Mouse (Mus musculus) cerebellum, adult 11 months (tissue): ENCODE results near the gene Prkar1a.

Experiments used
- DNase-seq: peaks from one replicate; pipeline ENCODE4 v3.0.0; 2022

Gene Prkar1a

DNA sequence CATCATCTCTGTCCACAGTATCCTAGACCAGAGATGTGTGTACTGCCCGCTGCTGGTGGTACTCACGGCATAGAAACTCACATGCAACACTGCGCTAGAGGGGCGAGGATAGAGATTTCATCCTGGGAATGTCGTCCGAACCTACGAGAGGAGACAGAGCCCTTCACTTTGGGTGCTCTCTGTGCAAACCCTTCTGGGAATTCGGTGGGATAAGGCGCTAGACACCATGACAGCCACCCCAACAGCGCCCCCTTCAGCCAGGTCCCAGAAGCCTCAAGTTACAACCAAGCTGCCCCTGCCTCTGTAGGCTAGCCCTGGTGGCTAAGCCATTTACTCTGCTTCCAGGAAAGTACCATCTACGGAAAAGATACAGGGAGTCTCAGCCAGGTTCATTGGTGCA is 25.3 kb downstream of the Prkar1a start:
- DNase-seq = no peak

DNA sequence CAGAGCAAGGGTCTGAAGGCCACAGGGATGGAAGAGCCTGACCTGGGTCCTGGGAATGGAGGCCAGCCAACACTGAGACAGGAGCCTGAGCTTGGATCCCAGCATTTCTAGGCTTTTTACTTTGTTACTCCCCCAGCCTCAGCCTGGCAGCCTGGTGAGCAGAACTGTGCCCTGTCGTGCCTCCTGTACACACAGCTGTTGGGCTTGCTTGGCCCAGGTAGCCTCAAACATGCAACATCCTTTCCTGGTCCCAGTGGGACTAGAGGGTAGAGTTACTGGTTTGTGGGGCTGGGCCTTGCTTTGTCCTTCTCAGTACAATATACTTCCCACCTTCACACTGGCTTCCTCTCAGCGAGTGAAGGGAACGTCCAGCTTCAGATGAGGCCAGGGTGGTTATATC is 26.0 kb downstream of the Prkar1a start:
- no peak for DNase-seq

DNA sequence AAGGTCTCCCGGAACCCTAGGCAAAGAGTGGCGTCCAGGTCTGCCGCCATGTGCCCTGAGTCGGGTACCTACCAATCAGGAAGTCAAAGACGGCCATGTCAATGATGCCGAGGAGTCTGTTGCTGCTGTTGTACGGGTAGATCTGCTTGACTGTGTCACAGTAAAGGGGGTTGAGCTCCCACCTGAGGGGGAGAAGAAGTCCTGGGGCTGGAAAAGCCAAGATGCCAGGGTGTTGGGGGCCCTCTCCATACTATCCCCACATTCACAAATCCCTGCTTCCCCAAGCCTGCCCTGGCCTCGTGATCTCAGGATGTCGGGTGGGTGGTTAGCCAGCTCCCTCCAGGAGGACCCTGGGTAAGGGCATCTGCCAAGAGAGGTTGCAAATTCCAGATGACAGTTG is 26.6 kb downstream of the Prkar1a start:
- no peak for DNase-seq

DNA sequence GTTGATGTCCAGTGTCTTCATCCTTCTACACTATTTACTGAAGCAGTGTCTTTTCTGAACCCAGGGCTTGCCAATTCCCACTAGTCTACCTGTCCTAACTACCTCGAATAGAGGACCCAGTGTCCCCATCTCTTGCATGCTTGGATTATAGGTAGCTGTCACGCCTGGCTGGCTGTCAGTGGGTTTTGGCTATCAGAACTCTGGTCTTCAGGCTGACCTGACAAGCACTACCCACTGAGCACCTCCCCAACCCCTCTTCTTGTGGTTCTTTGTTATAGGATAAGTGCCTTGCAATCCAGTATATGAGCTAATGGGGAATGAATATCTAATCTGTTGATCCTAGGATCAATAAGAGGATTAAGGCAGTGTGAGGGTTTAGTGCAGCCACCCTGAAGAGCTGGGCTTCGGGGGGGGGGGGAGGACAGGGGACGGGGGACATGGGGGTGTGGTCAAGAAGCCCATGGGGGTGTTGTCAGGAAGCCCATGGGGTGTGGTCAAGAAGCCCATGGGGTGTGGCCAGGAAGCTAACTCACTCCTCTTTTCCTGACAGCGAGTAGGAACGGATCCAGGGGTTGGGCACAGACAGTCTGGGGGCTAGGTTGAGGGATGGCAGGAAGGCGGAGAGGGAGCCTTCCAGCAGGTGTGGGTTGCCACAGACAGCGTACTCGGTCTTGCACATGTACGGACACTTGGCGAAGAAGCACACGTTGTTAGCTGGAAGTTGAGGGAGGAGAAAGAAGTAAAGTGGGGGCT is 27.6 kb downstream of the Prkar1a start:
- DNase-seq = no peak

DNA sequence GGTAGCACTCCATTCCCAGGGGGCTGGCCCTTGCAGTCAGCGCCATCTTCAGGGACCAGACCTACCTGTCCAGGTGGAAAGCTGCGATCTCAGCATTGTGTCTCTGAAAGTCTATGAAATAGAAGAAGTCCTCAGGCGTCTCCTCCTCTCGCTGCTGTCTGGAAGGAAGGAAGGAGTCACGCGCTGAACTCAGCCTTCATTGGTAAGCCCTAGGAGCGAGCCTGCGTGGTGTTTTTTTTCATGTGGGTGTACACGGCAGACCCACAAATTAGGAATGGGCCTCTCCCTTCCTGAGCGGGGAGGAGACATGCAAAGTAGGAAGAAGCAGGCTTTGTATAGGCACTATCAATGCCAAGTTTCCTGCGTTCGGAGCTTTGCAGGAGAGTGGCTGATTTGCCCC is 29.1 kb downstream of the Prkar1a start:
- DNase-seq = no peak

DNA sequence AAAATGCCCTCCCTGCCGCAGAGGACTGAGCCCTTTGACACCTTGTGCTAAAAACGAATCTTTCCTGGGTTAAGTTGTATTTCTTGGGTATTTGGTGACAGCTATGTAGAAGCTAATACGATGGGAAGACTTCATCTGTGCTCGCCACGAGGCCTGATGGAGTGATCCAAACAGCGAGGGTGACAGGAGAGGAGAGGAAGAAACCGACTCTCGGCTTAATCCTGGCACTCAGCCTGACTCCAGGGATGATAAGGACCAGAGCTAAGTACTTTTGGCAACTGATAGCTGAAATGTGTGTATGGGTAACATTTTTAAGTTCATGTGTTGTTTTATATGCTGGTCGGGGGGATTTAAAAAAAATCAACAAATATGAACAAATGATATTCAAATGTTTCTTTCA is 31.7 kb downstream of the Prkar1a start:
- no peak for DNase-seq

DNA sequence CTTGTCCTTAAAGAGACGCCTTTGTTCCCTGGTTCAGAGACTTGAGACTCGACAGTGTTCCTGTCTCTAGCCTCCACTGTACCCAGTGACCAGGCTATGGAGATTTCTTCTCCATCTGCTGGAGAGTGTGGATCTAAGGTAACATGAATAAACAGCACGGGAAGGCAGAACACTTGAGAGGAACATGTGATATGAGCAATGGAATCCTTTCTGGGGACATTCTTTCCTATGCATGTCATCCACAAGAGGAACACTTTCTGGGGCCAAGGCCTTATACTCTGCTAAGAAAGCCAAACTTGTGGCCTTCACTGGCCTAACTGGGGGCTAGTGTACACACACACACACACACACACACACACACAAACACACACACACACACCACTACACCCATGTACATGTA is 32.4 kb downstream of the Prkar1a start:
- DNase-seq = no peak

DNA sequence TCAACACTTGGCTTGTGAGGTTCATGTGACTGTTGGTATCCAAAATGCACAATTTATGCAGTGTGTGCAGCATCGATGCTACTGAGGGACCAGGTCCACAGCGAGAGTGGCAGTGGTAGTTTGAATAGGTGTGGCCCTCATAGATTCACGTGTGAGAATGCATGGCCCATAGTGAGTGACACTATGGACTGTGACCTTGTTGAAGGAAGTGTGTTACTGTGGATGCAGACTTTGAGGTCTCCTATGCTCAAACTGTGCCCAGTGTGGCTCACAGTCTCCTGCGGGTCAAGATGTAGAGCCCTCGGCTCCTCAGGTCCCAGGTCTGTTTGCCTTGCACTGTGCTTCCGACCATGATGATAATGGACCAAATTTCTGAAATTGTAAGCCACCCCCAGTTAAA is 33.0 kb downstream of the Prkar1a start:
- DNase-seq = no peak

DNA sequence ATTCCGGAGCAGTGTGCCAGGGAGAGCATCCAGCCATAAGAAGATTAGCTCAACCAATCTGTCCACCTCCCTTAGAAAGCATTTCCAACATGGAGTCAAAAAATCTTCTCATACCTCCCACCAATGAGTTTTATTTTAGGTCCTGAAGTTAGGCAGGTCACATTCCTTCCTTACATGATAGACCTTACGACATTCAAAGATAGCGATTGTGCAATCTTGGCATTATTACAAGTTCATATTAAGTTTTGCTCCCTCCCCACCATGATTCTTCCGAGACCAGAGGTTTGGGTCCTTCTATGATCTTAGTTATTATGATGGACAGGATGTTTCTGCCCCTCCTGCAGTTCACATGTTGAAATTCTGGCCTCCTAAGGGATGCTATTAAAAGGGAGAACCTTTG is 40.3 kb downstream of the Prkar1a start:
- DNase-seq = no peak

DNA sequence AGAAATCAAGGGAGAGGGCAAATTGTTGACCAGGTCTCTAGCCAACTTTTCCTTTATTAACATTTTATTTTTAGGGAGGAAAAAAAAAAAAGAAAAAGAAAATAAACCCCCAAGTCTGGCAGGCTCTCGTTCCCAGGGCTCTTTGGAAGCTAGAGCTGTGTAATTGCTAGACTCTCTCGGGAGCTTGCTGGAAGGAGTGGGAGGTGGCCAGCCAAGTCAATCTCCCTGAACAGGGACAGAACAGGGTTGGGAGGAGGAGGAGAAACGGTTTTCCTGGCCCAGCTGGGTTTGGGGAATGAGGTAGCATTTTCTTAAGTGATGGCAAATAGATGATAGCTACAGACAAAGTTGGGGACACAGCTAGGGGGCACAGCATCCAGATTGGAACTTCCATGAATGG is 43.5 kb downstream of the Prkar1a start:
- no peak for DNase-seq

DNA sequence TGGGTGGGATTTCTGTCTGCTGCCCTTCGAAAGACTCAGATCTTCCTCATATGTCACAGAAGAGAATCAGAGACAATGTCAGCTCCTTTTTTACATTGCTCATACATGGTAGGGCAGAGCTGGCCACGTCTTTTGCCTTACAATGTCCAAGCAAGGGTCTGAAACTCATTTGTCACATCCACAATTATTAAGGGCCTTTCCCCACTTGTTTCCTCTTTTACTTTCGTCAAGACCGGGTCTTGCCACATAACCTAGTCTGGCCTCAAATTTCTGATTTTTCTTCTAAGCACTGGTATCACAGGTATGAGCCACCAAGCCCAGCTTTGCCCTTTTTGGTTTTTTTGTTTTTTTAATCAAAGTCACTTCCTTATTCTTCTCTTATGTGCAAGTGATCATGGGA is 47.3 kb downstream of the Prkar1a start:
- DNase-seq = no peak

DNA sequence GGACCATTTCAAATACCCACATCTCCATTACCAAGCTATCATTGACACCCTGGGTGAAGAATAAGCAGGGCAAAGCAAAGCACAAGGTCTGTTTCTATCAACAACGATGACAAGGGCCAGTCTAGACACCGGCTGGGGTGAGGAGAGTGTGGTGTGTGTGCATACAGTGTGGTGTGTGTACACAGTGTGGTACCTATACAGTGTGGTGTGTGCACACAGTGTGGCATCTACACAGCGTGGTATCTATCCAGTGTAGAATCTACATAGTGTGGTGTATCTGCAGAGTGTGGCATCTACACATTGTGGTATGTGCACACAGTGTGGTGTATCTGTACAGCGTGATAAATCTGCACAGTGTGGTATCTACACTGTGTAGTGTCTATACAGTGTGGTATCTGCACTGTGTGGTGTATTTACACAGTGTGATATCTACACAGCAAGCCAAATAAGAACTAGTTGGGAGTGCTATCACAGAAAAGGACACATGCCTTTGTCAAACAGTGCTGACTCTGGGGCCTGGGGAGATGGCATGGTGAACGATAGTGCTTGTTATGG is 48.0 kb downstream of the Prkar1a start:
- no peak for DNase-seq

DNA sequence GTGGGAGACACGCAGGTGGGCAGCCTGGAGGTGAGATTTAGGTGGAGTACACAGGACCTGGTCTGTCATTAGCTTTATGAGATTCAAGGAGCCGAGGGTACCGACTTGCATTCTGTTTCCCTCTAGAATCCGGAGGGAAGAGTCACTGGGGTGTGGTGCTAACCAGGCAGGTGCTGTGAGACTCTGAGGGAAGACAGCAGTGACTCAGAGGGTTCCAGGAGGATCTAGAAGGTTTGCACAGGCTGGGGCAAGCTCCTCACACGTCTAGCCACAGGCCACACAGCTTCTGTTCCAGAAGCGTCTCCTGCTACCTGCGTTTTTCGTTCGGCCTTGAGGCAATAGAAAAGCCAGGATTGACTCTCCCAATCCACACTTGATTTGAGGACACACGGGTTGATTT is 49.5 kb downstream of the Prkar1a start:
- DNase-seq = no peak

DNA sequence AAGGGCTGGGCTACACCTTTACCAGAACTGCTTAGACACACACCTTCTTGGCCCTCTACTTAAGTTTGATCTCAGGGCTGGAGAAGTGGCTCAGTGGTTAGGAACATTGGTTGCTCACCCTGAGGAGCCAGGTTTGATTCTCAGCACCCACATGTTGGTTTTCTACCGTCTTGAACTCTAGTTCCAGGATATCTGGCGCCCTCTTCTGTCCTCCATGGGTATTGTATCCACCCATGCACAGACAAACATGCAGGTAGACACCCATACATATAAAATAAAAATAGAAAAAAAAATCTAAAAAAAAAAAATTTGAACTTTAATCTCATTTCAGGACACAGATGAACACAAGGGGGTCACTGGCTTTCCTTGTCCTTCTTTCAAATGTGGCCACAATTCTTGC is 50.6 kb downstream of the Prkar1a start:
- DNase-seq = no peak

DNA sequence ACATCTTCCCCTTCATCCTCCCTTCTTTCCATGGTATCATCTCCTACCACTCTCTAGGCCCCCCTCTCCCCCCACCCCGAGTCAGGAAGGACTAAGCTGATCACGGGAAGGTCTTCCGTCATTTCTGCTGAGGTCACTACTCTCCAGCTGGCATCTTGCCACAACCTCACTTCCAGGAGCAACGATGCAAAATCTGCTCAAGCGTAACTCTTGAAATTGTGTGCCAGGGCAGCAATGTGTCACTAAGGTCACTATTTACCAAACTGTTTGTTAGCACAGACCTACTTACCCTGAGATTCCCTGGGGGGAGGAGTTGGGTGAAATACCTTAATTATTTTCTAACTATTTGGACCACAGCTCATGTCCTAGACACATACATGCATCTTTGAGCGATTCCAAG is 51.6 kb downstream of the Prkar1a start:
- no peak for DNase-seq

DNA sequence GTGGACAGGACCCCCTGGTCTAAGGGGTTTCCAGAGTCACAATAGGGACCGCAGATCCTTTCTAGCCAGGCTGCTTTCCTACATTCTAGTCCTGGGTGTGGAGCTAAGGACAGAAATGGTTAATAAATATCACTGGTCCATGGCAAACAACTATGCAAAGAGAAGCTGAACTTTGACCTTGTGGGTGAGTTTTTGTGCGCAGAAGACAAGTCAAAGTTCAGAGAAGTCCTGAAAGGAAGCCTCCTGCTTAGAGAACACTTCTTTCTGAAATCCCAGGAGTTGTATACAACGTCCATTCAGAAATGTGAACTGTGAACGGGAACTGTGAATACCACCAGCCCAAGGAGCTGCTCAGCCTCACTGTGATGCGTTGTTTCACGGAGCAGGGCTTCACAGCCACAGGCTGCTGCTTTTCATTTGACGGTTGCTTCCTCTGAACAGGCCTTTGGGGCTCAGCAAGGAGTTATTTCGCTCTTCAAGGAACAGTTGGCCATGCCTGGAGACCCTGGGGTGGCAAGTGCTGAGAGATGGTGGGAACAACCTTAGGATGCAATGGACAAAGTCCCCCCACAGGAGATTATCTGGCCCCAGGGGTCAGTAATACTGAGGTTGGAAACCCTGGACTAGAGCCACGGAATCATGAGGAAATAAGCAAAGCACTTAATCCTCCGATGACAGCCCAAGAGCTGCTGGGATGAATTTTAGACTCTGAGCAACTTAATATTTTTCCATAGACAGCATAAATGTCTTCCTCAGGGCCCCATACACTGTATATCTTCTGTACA is 53.0 kb downstream of the Prkar1a start:
- no peak for DNase-seq

DNA sequence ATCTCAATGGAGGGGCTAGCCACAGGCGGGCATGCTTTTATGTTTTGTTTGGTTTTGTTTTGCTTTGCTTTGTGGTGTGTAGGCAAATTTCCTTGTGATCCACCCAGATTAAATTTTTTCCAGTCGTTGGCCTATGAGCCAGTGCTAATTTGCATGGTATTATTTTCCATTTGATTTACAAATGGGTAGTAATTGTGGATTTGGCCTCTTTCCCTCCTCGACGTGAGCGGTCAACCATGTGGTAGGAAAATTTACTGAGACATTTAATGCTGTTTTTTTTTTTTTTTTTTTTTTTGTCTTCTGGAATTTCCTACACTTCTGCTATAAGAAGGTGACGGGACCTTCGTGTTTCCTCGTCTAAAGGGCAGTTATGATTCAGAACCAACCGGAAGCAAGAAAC is 54.6 kb downstream of the Prkar1a start:
- no peak for DNase-seq

DNA sequence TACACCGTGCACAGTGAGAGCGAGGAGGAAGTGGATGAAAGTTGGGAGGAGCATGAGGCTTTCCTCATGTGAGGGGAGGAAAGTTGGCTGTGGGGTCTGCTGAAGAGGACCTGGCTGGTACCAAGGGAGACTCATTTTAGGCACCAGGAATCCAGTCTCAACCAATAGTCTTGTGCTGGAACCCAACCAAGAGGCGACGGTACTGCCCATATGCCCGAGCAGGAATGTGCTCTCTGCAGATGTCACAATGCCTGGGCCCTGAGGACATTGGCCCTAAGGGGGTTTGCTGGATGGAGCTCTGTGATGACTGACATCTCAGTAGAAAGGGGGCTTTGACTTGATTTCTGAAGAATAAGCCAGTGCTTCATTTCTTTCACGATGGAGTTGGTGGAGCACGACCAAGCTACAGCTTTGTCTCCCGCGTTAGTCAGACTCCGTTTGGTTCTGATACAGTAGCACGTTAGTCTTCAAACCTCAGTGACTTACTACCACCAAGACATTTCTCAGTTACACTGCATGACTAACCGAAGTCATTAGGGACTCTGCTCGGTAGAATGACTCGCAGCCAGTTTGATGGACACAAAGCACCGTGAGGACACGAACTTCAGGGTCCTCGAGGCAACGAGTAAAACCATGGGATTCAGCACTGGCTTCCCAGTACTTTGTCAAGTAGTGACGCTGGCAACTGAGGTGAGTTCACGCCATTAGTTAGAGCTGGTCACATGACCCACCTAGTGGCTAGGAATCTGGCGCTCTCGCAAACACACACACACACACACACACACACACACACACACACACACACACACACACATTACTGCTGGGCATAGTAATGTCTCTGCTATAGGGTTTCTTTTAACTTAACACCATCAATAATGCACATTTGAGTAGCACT is 55.4 kb downstream of the Prkar1a start:
- no peak for DNase-seq

DNA sequence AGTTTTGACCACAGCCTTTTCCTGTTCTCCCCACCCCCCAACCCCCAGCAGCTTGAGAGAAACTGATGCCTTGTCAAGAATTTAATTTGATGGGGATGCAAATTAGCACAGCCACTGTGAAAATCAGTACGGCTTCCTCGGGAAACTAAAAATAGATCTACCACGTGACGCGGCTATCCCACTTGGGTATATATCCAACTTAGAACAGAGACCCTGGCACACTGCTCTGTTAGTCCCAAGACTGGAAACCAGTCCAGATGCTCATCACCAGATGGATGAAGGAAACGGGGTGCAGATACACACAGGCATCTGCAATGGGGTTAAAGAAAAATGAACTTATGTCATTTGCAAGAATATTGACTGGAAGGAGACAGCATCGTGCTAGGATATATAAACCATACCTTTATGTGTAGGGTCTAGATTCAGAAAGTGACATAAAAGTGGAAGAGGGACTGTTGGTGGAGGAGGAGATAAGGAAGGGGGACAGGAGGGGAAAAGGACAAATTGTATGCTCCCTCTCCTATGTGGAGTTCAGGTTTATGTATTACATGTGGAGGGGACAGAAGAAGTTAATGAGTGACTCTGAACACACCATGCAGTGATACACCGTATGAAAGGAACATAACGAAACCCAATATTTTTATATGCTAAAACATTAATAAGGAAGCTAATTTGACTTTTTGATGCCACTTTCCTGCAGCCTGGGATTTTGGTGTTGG is 56.3 kb downstream of the Prkar1a start:
- DNase-seq = no peak

DNA sequence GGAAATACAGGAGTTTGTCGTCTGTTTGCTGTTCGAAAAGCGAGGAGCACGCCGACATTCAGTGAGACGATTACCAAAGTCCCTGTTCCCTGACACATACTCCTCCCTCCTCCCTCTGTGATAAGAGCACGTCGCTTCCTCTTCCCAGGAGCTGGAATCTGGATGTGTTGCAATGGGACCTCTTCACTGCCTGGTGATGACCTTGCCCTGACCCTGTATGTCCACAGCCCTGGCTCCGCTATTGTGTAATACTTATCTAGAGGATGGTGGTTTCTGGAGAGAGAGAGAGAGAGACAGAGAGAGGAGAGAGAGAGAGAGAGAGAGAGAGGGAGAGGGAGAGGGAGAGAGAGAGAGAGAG is 56.8 kb downstream of the Prkar1a start:
- DNase-seq = no peak

DNA sequence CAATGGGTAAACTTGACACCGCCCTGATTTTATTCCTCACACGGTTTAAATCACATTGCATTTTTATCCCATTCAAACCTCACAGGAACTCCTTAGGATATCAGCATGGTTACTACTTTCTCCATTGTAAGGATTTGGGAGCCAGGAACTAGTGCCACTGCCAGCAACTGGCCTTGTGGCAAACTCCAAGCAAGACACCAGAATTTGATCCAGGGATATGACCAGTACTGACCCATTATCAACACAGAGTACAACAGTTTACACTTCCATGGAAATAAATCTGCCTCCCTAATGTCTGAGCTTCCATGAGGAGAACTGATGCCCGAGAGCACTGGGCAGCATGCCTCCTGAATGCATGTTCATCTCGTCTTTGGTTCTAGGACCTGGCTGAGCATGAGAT is 57.4 kb downstream of the Prkar1a start:
- no peak for DNase-seq

DNA sequence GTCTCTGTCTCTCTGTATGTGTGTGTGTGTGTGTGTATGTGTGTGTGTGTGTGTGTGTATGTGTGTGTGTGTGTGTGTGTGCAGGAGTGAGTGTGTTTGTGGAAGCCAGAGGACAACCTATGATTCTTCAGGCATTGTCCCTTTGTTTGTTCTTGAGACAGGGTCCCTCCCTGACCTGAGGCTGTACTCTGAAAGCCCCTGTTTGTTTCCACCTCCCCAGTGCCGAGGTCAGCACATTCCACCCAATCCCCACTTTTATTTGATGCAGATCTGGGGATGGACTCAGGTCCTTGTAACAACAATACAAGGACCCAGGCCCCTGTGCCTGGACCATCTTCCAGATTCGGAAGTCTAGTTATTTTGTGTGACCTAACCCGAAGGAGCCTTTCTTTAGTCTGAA is 58.2 kb downstream of the Prkar1a start:
- no peak for DNase-seq

DNA sequence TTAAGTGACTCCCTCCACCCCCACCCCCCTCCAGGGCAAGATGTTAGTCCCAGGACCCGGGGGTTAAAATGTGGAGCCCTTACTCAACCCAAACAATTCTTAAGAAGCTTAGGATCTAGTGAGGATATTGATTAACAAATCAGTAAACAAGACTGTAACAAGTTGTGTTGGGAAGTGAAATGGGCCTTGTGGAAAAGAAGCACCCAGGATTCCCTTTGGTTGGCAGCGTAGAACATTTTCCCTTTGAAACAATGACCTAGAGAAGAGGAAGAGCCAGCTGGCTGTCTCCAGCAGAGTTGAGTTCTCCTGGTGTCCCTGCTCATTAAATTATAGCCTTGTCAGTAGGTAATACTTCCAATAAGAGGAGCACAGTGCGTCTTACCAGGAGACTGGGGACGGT is 59.6 kb downstream of the Prkar1a start:
- DNase-seq = no peak
